Mouse (Mus musculus) midbrain, embryonic 14.5 days (tissue): ENCODE data around the gene Nmnat2. TPM values are rescaled to one million over a fixed set of nuclear protein-coding genes. Genes with fewer than 3 reads are reported as not detected.
"Not testable (repeated sequence)": the region's sequence is repeated elsewhere in the genome, so short reads cannot be mapped to it uniquely, and the experiment has no call there.

Experiments
- ATAC-seq: fragments of 200-750 bp; cut with Nextera tagmentation; 2 replicates; pipeline ENCODE4 v1.8.0; 2017; ENCODE audit warnings: moderate number of reproducible peaks, moderate library complexity; ENCODE audit not compliant: low FRiP score, low TSS enrichment
- DNase-seq: peaks from one replicate; pipeline ENCODE4 v3.0.0-alpha.2; 2015
- H3K27ac ChIP-seq: fragments of 300-500 bp; sonication (generic); replicated peaks from 2 replicates; pipeline ENCODE4 v1.5.1; 2014; ENCODE audit warnings: mild to moderate bottlenecking, low read depth, low read length, moderate library complexity
- H3K27me3 ChIP-seq: fragments of 300-500 bp; sonication (generic); 2 replicates; pipeline ENCODE4 v1.6.1; 2014; ENCODE audit warnings: low read length, control low read depth, mixed read lengths; ENCODE audit not compliant: control insufficient read depth, insufficient read depth
- H3K36me3 ChIP-seq: fragments of 300-500 bp; sonication (generic); 2 replicates; pipeline ENCODE4 v1.6.1; 2014; ENCODE audit warnings: low read length, control low read depth; ENCODE audit not compliant: control insufficient read depth, insufficient read depth
- H3K4me1 ChIP-seq: fragments of 300-500 bp; sonication (generic); 2 replicates; pipeline ENCODE4 v1.6.1; 2014; ENCODE audit warnings: mild to moderate bottlenecking, antibody characterized with exemption, low read length, control low read depth; ENCODE audit not compliant: control insufficient read depth, insufficient read depth
- H3K4me2 ChIP-seq: fragments of 300-500 bp; sonication (generic); 2 replicates; pipeline ENCODE4 v1.6.1; 2014; ENCODE audit warnings: mild to moderate bottlenecking, low read length, moderate library complexity
- H3K4me3 ChIP-seq: fragments of 300-500 bp; sonication (generic); replicated peaks from 2 replicates; pipeline ENCODE4 v1.5.1; 2014; ENCODE audit warnings: low read depth, low read length
- H3K9ac ChIP-seq: fragments of 300-500 bp; sonication (generic); replicated peaks from 2 replicates; pipeline ENCODE4 v1.6.1; 2014; ENCODE audit warnings: mild to moderate bottlenecking, low read length, moderate library complexity
- H3K9me3 ChIP-seq: fragments of 300-500 bp; sonication (generic); 2 replicates; pipeline ENCODE4 v1.6.1; 2016; ENCODE audit warnings: low read length, control low read depth, mixed read lengths; ENCODE audit not compliant: control insufficient read depth
- WGBS: fragments of 180-500 bp; shearing (Covaris S2); extraction: QIAGEN DNeasy Blood & Tissue Kit; methylation state at CpG from one replicate; pipeline ENCODE4 v1.1.7; 2014; 5-methylcytosine and 5-hydroxymethylcytosine counted together
- polyA plus RNA-seq: library from polyadenylated mRNA; unstranded; fragments of >200 nt; fragmentation: Nextera tagmentation; extraction: Ambion mirVana; gene quantifications from 2 replicates; pipeline ENCODE4 v1.2.1, GENCODE M21; 2014

The Nmnat2 gene
- polyA plus RNA-seq, 1 experiment from 2014 or later, result 83.2 TPM

DNA sequence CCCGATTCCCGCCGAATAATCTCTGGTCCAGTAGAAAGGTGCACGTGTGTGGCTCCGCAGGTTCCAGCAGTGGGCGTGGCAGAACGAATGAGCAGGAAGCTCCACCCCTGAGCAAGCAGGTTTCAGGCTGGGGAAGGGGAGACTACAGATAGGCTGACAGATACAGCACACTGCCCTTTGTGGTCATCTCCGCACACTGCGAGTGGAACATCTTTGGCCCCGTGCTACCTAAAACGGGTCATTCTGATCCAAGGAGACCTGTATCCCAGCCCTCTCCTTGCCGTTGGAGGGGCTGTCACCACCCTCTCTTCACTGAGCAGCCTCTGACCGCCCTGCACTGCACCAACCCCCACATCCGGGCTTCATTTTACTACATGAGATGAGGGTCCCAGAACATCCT is 128.4 kb downstream of the Nmnat2 start:
- not testable (repeated sequence) for H3K4me2 ChIP-seq, H3K4me1 ChIP-seq, H3K9me3 ChIP-seq, H3K27me3 ChIP-seq, H3K27ac ChIP-seq, H3K36me3 ChIP-seq, ATAC-seq, DNase-seq, H3K9ac ChIP-seq, H3K4me3 ChIP-seq
- 77% methylated on average over 8 of the region's 14 CpGs for WGBS

DNA sequence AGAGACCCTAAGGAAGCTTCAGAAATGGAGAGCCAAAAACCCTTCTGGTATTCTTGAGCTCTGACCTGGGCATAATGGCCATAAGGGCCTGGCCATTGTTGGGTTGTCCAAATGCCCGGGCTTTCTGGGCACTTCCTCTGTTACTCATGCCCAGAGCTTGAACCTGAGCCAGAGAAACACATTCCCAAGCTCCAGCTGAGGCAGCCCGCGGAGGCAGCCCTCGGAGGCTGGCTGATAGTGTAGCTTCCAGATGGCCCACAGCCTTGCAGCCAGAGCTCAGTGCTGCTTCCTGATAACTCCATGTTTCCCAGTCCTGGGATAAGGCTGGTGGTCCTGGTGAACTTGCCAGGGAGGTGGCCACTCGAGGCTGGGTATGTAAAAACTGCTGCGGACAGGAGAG is 129.4 kb downstream of the Nmnat2 start:
- Histone ChIP-seq H3K9me3 (0 out of 2 replicates have a peak, but pooled peaks cover 3% of the 10 kb centered on the region), H3K4me1 (no peaks in the 10 kb centered on the region), H3K36me3 (peaks cover 10% of the 10 kb centered on the region), H3K27ac (no peak overlapping the region), H3K4me3 (no peak overlapping the region), H3K4me2 (no peak overlapping the region), H3K27me3 (no peaks in the 10 kb centered on the region), H3K9ac (no peak overlapping the region)
- 79% methylated on average over 6 of the region's 6 CpGs for WGBS
- ATAC-seq (no peak), DNase-seq (no peak)

GRCm38 (mm10) chr1:153085198-153085597 is 130.4 kb downstream of the Nmnat2 start:
- no peaks in the 10 kb centered on the region for H3K27me3 ChIP-seq
- no peak overlapping the region for H3K4me2 ChIP-seq
- DNase-seq, result no peak
- WGBS, result 93% methylated on average over 5 of the region's 5 CpGs
- ATAC-seq, result no peak
- no peaks in the 10 kb centered on the region for H3K4me1 ChIP-seq
- no peak overlapping the region for H3K27ac ChIP-seq
- 0 out of 2 replicates have a peak, but pooled peaks cover 3% of the 10 kb centered on the region for H3K9me3 ChIP-seq
- H3K9ac ChIP-seq, result no peak overlapping the region
- peaks cover 10% of the 10 kb centered on the region for H3K36me3 ChIP-seq
- H3K4me3 ChIP-seq, result no peak overlapping the region

- 0 out of 2 replicates have a peak, but pooled peaks cover 3% of the 10 kb centered on the region for H3K9me3 ChIP-seq
- ATAC-seq (no peak), DNase-seq (no peak)
- H3K9ac ChIP-seq, result no peak overlapping the region
- no peak overlapping the region for H3K4me3 ChIP-seq
- peaks cover 13% of the 10 kb centered on the region for H3K36me3 ChIP-seq
- no peak overlapping the region for H3K4me2 ChIP-seq
- no peaks in the 10 kb centered on the region for H3K27me3 ChIP-seq
- H3K27ac ChIP-seq, result no peak overlapping the region
- 87% methylated on average over 5 of the region's 5 CpGs for WGBS
- no peaks in the 10 kb centered on the region for H3K4me1 ChIP-seq
Observed at GRCm38 (mm10) chr1:153087771-153088170, 133.0 kb downstream of the Nmnat2 start.

GRCm38 (mm10) chr1:153090081-153090480 is 135.3 kb downstream of the Nmnat2 start:
- ATAC-seq, result no peak
- 65% methylated on average over 2 of the region's 2 CpGs for WGBS

DNA sequence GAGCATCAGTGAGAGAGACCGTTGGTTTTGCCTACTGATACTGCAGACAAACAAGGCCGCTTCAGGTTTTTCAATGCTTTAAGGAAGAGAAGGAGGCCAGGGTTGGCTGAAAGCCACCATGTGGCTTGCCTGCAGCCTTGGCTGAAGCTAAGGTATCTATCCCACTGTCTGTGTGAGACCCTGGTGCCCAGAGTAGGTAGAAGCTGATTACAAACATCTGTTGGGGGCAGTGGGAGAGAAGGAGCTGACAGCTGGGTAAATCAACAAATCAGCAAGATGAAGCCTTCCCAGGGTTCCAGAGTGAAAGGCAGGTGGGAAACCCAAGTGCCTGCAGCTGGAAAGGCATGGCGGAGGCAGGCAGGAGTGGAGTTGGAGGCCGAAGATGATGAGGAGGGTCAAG is 136.0 kb downstream of the Nmnat2 start:
- 93% methylated on average over 4 of the region's 4 CpGs for WGBS
- no peak overlapping the region for H3K27ac ChIP-seq
- no peak for DNase-seq
- H3K9ac ChIP-seq, result no peak overlapping the region
- no peak for ATAC-seq
- H3K36me3 ChIP-seq, result peaks cover 10% of the 10 kb centered on the region
- H3K9me3 ChIP-seq, result no peaks in the 10 kb centered on the region
- no peak overlapping the region for H3K4me3 ChIP-seq
- H3K4me1 ChIP-seq, result no peaks in the 10 kb centered on the region
- H3K27me3 ChIP-seq, result no peaks in the 10 kb centered on the region
- H3K4me2 ChIP-seq, result no peak overlapping the region

More at GRCm38 (mm10) chr1:153090081-153090480, 135.3 kb downstream of the Nmnat2 start:
- no peak overlapping the region for H3K27ac ChIP-seq
- no peak overlapping the region for H3K9ac ChIP-seq
- no peak for DNase-seq
- H3K4me1 ChIP-seq, result no peaks in the 10 kb centered on the region
- H3K9me3 ChIP-seq, result no peaks in the 10 kb centered on the region
- H3K4me3 ChIP-seq, result no peak overlapping the region
- H3K27me3 ChIP-seq, result no peaks in the 10 kb centered on the region
- H3K36me3 ChIP-seq, result peaks cover 10% of the 10 kb centered on the region
- no peak overlapping the region for H3K4me2 ChIP-seq

- Histone ChIP-seq H3K27ac (0 out of 2 replicates have a peak overlapping the region, but pooled peaks have one; percentile 6), H3K4me1 (0 out of 2 replicates have a peak, but pooled peaks cover 4% of the 10 kb centered on the region), H3K36me3 (peaks cover 6% of the 10 kb centered on the region; the same call in 1 of the 2 replicates), H3K4me3 (no peak overlapping the region), H3K27me3 (no peaks in the 10 kb centered on the region), H3K9ac (no peak overlapping the region), H3K4me2 (no peak overlapping the region), H3K9me3 (no peaks in the 10 kb centered on the region)
- ATAC-seq (no peak), DNase-seq (no peak)
- 29% methylated on average over 9 of the region's 9 CpGs for WGBS
Observed at GRCm38 (mm10) chr1:153091438-153092236, 136.8 kb downstream of the Nmnat2 start.

GRCm38 (mm10) chr1:153092237-153092975 is 137.6 kb downstream of the Nmnat2 start:
- WGBS, result 55% methylated on average over 5 of the region's 5 CpGs
- Histone ChIP-seq H3K4me3 (no peak overlapping the region), H3K27ac (no peak overlapping the region), H3K4me1 (0 out of 2 replicates have a peak, but pooled peaks cover 4% of the 10 kb centered on the region), H3K9ac (no peak overlapping the region), H3K27me3 (no peaks in the 10 kb centered on the region), H3K4me2 (no peak overlapping the region), H3K36me3 (0 out of 2 replicates have a peak, but pooled peaks cover 4% of the 10 kb centered on the region), H3K9me3 (no peaks in the 10 kb centered on the region)
- ATAC-seq (no peak), DNase-seq (peak; percentile 82)
